Mouse (Mus musculus) limb, embryonic 15.5 days (tissue): ENCODE measurements around the gene Tspan31. TPM values are rescaled to one million over a fixed set of nuclear protein-coding genes. Genes with fewer than 3 reads are reported as not detected.

Experiments
- ATAC-seq: fragments of 200-750 bp; cut with Nextera tagmentation; 2 replicates; pipeline ENCODE4 v1.8.0; 2017; ENCODE audit warnings: low read depth, moderate TSS enrichment; ENCODE audit not compliant: insufficient number of reproducible peaks, low FRiP score, low TSS enrichment
- H3K27ac ChIP-seq: fragments of 300-500 bp; sonication (generic); 2 replicates; pipeline ENCODE4 v1.5.1; 2015; ENCODE audit warnings: moderate library complexity, mild to moderate bottlenecking, inconsistent platforms
- H3K27me3 ChIP-seq: fragments of 300-500 bp; sonication (generic); 2 replicates; pipeline ENCODE4 v1.6.1; 2015; ENCODE audit warnings: inconsistent platforms
- H3K36me3 ChIP-seq: fragments of 300-500 bp; sonication (generic); 2 replicates; pipeline ENCODE4 v1.6.1; 2015; ENCODE audit warnings: inconsistent platforms
- H3K4me1 ChIP-seq: fragments of 300-500 bp; sonication (generic); 2 replicates; pipeline ENCODE4 v1.6.1; 2015; ENCODE audit warnings: inconsistent platforms
- H3K4me2 ChIP-seq: fragments of 300-500 bp; sonication (generic); 2 replicates; pipeline ENCODE4 v1.6.1; 2015; ENCODE audit warnings: mild to moderate bottlenecking, inconsistent platforms
- H3K4me3 ChIP-seq: fragments of 300-500 bp; sonication (generic); 2 replicates; pipeline ENCODE4 v1.5.1; 2015; ENCODE audit warnings: mild to moderate bottlenecking, inconsistent platforms
- H3K9ac ChIP-seq: fragments of 300-500 bp; sonication (generic); 2 replicates; pipeline ENCODE4 v1.6.1; 2015; ENCODE audit warnings: inconsistent platforms
- H3K9me3 ChIP-seq: fragments of 300-500 bp; sonication (generic); 2 replicates; pipeline ENCODE4 v1.6.1; 2016; ENCODE audit warnings: inconsistent platforms
- WGBS: fragments of 180-500 bp; shearing (Covaris S2); methylation state at CpG from one replicate; pipeline ENCODE4 v1.1.7; 2015; 5-methylcytosine and 5-hydroxymethylcytosine counted together
- polyA plus RNA-seq: library from polyadenylated mRNA; unstranded; fragments of >200 nt; fragmentation: Nextera tagmentation; extraction: Ambion mirVana; gene quantifications from 2 replicates; pipeline ENCODE4 v1.2.1, GENCODE M21; 2015

The Tspan31 gene
- polyA plus RNA-seq, 1 experiment from 2014 or later, result 161 TPM

DNA sequence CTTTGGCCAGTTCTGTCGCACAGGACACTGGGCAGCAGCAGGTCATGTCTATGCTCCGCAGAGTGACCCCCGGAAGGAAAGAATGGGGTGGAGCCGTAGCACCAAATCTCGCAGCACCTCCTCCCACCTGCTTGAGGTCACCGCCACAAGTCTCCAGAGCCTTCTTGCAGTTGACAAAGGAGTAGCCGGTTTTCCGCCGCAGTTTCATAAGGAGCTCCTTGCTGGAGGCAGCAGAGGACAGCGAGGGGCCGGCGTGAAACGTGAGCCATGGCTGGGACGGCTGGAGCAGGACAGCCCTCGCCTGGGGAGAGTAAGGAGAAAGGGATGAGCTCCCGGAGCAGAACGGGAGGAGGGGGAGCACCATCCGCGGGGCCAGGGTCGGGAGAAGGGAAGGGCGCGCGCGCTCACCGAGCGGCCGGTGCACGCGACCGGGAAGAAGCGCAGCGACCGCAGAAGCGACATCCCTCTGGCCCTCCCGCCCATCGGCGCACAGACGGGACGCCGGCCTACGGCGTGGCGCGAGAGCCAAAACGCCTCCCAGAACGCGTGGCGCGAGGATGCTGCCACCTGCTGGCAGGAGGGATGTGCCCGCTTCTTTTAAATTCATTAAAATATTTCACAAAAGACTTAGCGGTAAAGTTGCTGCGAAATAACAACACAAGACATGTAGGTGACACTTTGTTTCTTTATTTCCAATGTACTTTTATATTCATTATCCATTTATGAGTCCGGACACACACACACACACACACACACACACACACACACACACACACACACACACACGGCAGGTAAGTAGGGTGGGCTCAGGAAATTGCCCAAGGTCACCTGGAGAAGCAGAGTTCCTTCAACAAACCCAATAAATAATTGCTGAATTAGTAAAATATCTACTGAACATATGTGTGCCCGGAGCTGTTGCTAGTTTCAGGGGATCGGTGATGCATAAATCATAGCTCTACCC, 39.4 kb downstream of the Tspan31 start, which contains the start of gene Tsfm:
Tsfm (minus strand) TSS at position 505 of the 961 bp plus-strand sequence.
- ATAC-seq, result 0 out of 2 replicates have a peak, but pooled peaks have one; percentile 56
- 4% methylated on average over 56 of the region's 56 CpGs for WGBS
- no peaks in the 10 kb centered on the region for H3K9me3 ChIP-seq
- H3K9ac ChIP-seq, result peak within 1 kb of the TSS; percentile 90
- peak within 1 kb of the TSS; percentile 65 for H3K4me2 ChIP-seq
- peak within 1 kb of the TSS; percentile 89 for H3K4me3 ChIP-seq
- H3K27ac ChIP-seq, result peak within 1 kb of the TSS; percentile 67
- peaks cover 29% of the 10 kb centered on the region for H3K36me3 ChIP-seq
- no peaks in the 10 kb centered on the region for H3K27me3 ChIP-seq
- peaks cover 12% of the 10 kb centered on the region; the same call in 1 of the 2 replicates for H3K4me1 ChIP-seq

DNA sequence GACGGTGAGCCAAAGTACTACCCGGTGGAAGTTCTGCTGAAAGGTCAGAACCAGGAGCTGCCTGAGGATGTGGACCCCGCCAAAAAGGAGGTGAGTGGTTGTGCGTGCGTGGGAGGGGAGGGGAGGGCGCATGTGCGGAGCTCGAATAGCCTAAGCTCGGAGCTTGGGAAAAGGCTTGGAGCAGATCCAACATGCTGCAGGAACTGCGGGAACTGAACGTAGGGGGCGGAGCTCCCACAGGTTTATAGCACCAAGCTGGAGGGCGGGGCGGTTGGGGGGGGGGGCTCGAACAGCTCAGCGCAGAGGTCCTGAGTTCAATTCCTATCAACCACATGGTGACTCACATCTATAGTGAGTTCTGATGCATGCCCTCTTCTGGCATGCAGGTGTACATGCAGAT, 51.6 kb downstream of the Tspan31 start:
- WGBS, result 59% methylated on average over 16 of the region's 16 CpGs
- Histone ChIP-seq H3K4me1 (peaks cover 11% of the 10 kb centered on the region), H3K9ac (no peak overlapping the region), H3K27me3 (no peaks in the 10 kb centered on the region), H3K4me3 (no peak overlapping the region), H3K36me3 (peaks cover 17% of the 10 kb centered on the region), H3K9me3 (no peaks in the 10 kb centered on the region), H3K4me2 (no peak overlapping the region), H3K27ac (no peak overlapping the region)
- ATAC-seq, result no peak

Other genes starting within 250 kb of the Tspan31 start
- gene Atp23, start 168.9 kb downstream of the Tspan31 start, polyA plus RNA-seq, result 14.3 and 14.5 TPM in 2 replicates
- 72.2 and 85.8 TPM in 2 replicates for gene Ctdsp2, start 91.5 kb downstream of the Tspan31 start, polyA plus RNA-seq
- 0.50 and 0.71 TPM in 2 replicates for gene Avil, start 69.6 kb downstream of the Tspan31 start, polyA plus RNA-seq
- gene Tsfm, start 39.4 kb downstream of the Tspan31 start, polyA plus RNA-seq, result 69.6 and 71.6 TPM in 2 replicates
- gene Mettl1, start 28.9 kb downstream of the Tspan31 start, polyA plus RNA-seq, result 58.6 and 61.8 TPM in 2 replicates
- gene Eef1akmt3, start 28.8 kb downstream of the Tspan31 start, polyA plus RNA-seq, result 1.9 and 2.0 TPM in 2 replicates
- gene Cyp27b1, start 22.0 kb downstream of the Tspan31 start, polyA plus RNA-seq, result 0.12 and 0.32 TPM in 2 replicates
- gene March9, start 10.1 kb downstream of the Tspan31 start, polyA plus RNA-seq, result 1.2 and 1.7 TPM in 2 replicates
- 1,296 and 1,322 TPM in 2 replicates for gene Cdk4, start 6.7 kb downstream of the Tspan31 start, polyA plus RNA-seq
- gene Agap2, start 5.0 kb upstream of the Tspan31 start, polyA plus RNA-seq, result 0.10 and 0.72 TPM in 2 replicates
- gene Os9, start 50.9 kb upstream of the Tspan31 start, polyA plus RNA-seq, result 103 and 110 TPM in 2 replicates
- gene B4galnt1, start 95.0 kb upstream of the Tspan31 start, polyA plus RNA-seq, result 12.3 and 12.4 TPM in 2 replicates
- gene Slc26a10, start 110.4 kb upstream of the Tspan31 start, polyA plus RNA-seq, result 1.2 and 1.7 TPM in 2 replicates
- gene Arhgef25, start 119.8 kb upstream of the Tspan31 start, polyA plus RNA-seq, result 115 and 118 TPM in 2 replicates
- gene Dtx3, start 125.5 kb upstream of the Tspan31 start, polyA plus RNA-seq, result 140 and 144 TPM in 2 replicates
- gene Pip4k2c, start 141.3 kb upstream of the Tspan31 start, polyA plus RNA-seq, result 27.8 and 29.8 TPM in 2 replicates
- gene Kif5a, start 193.1 kb upstream of the Tspan31 start, polyA plus RNA-seq, result 2.5 TPM in 2 replicates
- 185 and 190 TPM in 2 replicates for gene Dctn2, start 196.1 kb upstream of the Tspan31 start, polyA plus RNA-seq
- 14.1 and 16.2 TPM in 2 replicates for gene Mbd6, start 218.8 kb upstream of the Tspan31 start, polyA plus RNA-seq
- gene Mars, start 241.5 kb upstream of the Tspan31 start, polyA plus RNA-seq, result 105 and 111 TPM in 2 replicates